Mouse (Mus musculus) gastrocnemius, postnatal 10 days (tissue): Measurements from ENCODE around the gene Mamdc4. TPM values are rescaled to one million over a fixed set of nuclear protein-coding genes. Genes with fewer than 3 reads are reported as not detected.

ENCODE experiments used
- DNase-seq: peaks from one replicate; pipeline ENCODE4 v3.0.0; 2021; ENCODE audit warnings: mixed read lengths
- total RNA-seq, 2 experiments: library from RNA; stranded (reverse); gene quantifications; 2 replicates each; pipeline ENCODE4 v1.2.3; 2021

Mamdc4 gene
- total RNA-seq, 2 experiments from 2014 or later: 2.7 to 4.1 TPM

- no peak for DNase-seq
Measured at GRCm38 (mm10) chr2:25582466-25583119, 7.9 kb upstream of the Mamdc4 start.

GRCm38 (mm10) chr2:25581901-25582301, 7.3 kb upstream of the Mamdc4 start:
- no peak for DNase-seq

- peak; percentile 42 for DNase-seq
Measured at GRCm38 (mm10) chr2:25581294-25581864, 6.7 kb upstream of the Mamdc4 start, which contains the start of gene Ajm1. Gene Ajm1 (minus strand): TSS chr2:25581757.

GRCm38 (mm10) chr2:25580621-25581101, 6.0 kb upstream of the Mamdc4 start:
- no peak for DNase-seq

GRCm38 (mm10) chr2:25579737-25580460, 5.3 kb upstream of the Mamdc4 start:
- no peak for DNase-seq

GRCm38 (mm10) chr2:25578796-25579736, 4.4 kb upstream of the Mamdc4 start:
- no peak for DNase-seq

GRCm38 (mm10) chr2:25577951-25578795, 3.5 kb upstream of the Mamdc4 start:
- DNase-seq: peak; percentile 45

GRCm38 (mm10) chr2:25576965-25577891, 2.6 kb upstream of the Mamdc4 start:
- no peak for DNase-seq

GRCm38 (mm10) chr2:25576028-25576850, 1.6 kb upstream of the Mamdc4 start:
- DNase-seq: no peak

- peak; percentile 57 for DNase-seq
Measured at GRCm38 (mm10) chr2:25575432-25576027, 885 bp upstream of the Mamdc4 start.

- DNase-seq: peak; percentile 16
Measured at GRCm38 (mm10) chr2:25574136-25574535, 509 bp downstream of the Mamdc4 start.

GRCm38 (mm10) chr2:25573068-25573467, 1.6 kb downstream of the Mamdc4 start:
- no peak for DNase-seq

GRCm38 (mm10) chr2:25571221-25571620, 3.4 kb downstream of the Mamdc4 start:
- DNase-seq: no peak

- no peak for DNase-seq
Measured at GRCm38 (mm10) chr2:25569323-25569722, 5.3 kb downstream of the Mamdc4 start.

GRCm38 (mm10) chr2:25568473-25569019, 6.1 kb downstream of the Mamdc4 start:
- DNase-seq: no peak

GRCm38 (mm10) chr2:25566558-25566957, 8.1 kb downstream of the Mamdc4 start:
- no peak for DNase-seq

GRCm38 (mm10) chr2:25565741-25566140, 8.9 kb downstream of the Mamdc4 start:
- DNase-seq: no peak

- no peak for DNase-seq
Measured at GRCm38 (mm10) chr2:25561946-25562345, 12.7 kb downstream of the Mamdc4 start.
